Mouse (Mus musculus): Measurements from ENCODE around the gene Kcnk10.
"Not testable (repeated sequence)": the region's sequence is repeated elsewhere in the genome, so short reads cannot be mapped to it uniquely, and the experiment has no call there.

Gene Kcnk10

GRCm38 (mm10) chr12:98577861-98578360 is at the start of gene Kcnk10:
Gene Kcnk10, minus strand, starts transcription at chr12:98578310.
- in situ Hi-C loops (cut with MseI, MboI), result no loop called here

- in situ Hi-C loops (cut with MseI, MboI), result no loop called here
Measured at GRCm38 (mm10) chr12:98627392-98628259, 49.5 kb upstream of the Kcnk10 start, which contains the start of gene Spata7. Gene Spata7, plus strand, starts transcription at chr12:98628157.

DNA sequence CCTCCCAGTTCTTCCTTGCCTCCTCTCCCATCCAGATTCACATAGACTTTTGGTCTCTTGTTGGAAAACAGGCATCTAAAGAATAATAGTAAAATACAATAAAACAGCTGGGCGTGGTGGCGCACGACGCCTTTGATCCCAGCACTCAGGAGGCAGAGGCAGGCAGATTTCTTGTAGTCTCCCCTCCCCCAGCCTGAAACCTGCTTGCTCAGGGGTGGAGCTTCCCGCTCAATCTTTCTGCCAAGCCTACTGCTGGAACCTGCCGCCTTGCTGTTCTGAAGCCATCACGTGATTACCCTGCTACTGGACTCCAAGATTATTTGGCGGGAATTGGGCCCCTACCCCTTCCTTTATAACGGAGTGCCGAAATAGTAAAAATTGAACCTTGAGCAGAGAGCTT is 45.2 kb upstream of the Kcnk10 start:
- in situ Hi-C loops (cut with MseI, MboI), result not testable (repeated sequence)

DNA sequence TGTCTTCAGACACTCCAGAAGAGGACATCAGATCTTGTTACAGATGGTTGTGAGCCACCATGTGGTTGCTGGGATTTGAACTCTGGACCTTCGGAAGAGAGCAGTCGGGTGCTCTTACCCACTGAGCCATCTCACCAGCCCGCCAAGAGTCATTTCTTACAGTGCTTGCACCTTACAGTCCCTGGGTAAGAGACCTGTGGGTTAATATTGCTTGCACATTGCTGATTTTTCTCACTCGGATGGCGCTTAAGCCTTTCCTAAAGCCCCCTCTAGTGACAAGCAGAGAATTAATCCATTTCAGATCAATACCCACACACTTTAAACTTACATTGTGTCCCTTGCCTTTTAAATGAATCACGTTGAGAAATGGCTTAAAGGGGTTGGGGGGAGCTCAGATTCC is 42.8 kb upstream of the Kcnk10 start:
- in situ Hi-C loops (cut with MseI, MboI), result not testable (repeated sequence)

GRCm38 (mm10) chr12:98619496-98619895 is 41.4 kb upstream of the Kcnk10 start:
- in situ Hi-C loops (cut with MseI, MboI), result no loop called here

DNA sequence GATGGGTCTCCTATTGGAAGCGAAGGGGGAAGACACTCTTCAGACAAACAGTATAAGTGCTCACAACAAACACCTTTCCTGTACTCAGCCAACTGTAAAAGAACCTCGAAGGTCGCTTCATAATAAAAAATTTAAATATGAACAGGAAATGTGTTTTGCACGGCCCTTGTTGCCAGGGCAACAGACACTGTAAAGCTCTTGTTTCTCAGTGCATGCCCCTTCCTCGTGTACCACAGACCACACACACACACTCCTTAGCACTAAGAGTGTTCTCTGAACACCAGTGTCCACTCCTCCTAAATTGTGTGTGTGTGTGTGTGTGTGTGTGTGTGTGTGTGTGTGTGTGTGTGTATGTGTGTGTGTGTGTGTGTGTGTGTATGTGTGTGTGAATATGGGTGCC is 37.6 kb upstream of the Kcnk10 start:
- in situ Hi-C loops (cut with MseI, MboI), result no loop called here

- in situ Hi-C loops (cut with MseI, MboI), result no loop called here
Measured at GRCm38 (mm10) chr12:98614910-98615508, 36.9 kb upstream of the Kcnk10 start.

- in situ Hi-C loops (cut with MseI, MboI), result no loop called here
Measured at GRCm38 (mm10) chr12:98610341-98610740, 32.2 kb upstream of the Kcnk10 start.

DNA sequence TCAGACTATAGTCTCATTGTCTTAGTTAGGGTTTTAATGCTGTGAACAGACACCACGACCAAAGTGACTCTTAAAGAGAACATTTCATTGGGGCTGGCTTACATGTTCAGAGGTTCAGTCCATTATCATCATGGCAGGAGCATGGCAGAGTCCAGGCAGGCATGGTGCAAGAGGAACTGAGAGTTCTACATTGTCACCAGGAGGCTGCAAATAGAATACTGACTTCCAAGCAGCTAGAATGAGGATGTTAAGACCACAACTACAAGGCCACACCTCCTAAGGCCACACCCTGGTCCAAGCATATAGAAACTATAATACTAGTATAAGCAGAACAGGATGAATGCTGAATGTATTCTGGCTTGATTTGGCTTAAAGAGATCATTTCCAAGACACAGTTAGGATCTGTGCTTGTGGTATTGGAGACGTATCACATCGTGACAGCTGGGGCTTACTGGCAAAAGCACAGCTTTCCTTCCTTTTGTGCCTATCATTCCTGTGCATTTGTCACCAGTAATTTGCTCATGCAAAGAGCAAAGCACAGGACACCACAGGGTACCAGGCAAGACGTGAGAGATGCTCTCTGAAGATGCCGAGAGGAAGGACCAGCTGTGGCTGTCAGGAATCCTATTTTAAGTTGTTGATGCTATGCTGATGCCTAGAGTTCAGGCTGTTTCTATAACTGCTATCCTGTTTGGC is 28.6 kb upstream of the Kcnk10 start:
- in situ Hi-C loops (cut with MseI, MboI), result no loop called here

- in situ Hi-C loops (cut with MseI, MboI), result no loop called here
Measured at GRCm38 (mm10) chr12:98605264-98605663, 27.2 kb upstream of the Kcnk10 start.

DNA sequence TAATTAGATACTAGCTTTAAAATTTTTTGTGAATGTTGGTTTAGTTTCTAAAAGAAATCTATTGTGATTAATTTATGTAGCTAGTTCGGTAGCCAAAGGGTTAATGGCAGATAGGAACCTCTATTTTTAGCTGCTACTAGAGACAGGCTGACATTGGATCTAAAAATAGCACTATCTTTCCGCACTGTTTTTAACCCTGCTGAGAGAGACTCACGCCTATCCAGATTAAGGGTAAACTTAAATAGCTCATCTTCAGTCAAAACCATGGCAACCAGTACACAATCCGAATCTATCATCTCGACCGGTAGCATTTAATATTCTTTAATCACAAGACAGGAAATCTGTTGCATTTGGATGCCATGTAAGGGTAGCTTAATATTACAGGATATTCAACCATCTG is 24.0 kb upstream of the Kcnk10 start:
- in situ Hi-C loops (cut with MseI, MboI), result no loop called here

DNA sequence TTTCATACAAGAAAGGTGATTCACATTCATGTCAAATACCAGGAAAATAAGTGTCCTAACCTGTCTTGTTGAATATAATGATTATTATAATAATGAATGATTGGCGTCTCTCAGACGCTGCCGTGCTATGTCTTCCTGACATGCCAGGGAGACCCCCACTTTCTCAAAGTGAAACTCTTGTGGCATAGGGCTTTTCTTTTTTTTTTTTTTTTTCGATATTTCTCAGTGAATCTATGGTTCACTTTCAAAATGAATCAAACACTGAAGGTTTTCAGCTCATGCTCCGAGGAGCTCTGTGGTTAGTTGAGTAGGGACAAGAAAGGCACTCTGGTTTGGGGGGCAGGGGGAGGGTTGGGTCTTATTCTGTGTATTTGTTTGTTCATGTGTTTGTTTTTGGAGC is 22.8 kb upstream of the Kcnk10 start:
- in situ Hi-C loops (cut with MseI, MboI), result no loop called here

- in situ Hi-C loops (cut with MseI, MboI), result loop anchor here in 1 of 2 experiments (10.0 kb wide), 1 partner anchor 136 kb away; no protein-coding TSS in a partner anchor
Measured at GRCm38 (mm10) chr12:98591016-98591415, 12.9 kb upstream of the Kcnk10 start.

DNA sequence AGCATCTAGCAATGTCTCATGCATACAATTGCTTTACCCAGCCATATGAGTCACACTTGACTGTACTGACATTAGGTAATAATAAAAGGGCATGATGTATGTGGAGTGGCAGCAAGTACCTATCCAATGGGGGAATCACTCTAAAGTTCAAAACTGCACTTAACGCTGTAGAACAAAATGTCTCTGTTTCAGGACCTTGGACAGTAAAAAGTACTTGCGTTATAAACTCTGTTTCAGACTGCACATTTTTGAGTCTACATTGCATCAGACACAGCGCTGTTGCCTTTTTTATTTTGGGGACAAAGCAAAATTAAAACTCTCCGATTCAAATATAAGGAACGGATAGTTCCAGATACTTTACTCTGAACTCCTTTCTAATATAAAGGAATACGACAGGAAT is 10.5 kb upstream of the Kcnk10 start:
- in situ Hi-C loops (cut with MseI, MboI), result loop anchor here in 1 of 2 experiments (5.0 kb wide), 1 partner anchor 131 kb away; no protein-coding TSS in a partner anchor

- in situ Hi-C loops (cut with MseI, MboI), result loop anchor here in 1 of 2 experiments (5.0 kb wide), 1 partner anchor 128 kb away; no protein-coding TSS in a partner anchor
Measured at GRCm38 (mm10) chr12:98585302-98585701, 7.2 kb upstream of the Kcnk10 start.

DNA sequence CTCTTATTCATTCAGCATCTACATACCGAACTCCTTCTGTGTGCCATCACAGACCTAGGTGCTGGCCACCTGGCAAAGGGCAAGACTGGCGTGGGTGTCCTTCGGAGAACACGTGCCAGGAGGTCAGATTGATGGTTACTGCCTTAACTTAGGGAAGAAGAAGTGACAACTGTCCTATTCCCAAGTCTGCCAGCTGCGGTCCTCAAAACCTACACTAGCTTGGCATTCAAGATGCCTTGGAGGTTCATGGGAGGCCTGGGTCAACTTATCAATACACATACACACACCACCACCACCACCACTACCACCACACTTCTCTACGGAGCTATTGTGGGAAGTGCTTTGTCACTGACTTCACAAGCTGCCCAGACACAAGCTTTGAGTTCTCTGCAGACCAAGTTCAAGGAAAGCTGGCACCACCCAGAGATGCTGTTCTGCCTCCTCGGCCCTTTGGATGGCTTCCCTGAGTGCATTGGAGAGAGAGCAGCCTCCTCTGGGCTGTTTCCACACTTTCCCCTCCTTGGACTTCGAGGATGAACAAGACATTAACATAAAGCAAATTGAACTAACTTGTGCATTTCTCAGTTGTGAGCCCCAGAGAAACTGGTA is 2.1 kb downstream of the Kcnk10 start:
- in situ Hi-C loops (cut with MseI, MboI), result no loop called here

DNA sequence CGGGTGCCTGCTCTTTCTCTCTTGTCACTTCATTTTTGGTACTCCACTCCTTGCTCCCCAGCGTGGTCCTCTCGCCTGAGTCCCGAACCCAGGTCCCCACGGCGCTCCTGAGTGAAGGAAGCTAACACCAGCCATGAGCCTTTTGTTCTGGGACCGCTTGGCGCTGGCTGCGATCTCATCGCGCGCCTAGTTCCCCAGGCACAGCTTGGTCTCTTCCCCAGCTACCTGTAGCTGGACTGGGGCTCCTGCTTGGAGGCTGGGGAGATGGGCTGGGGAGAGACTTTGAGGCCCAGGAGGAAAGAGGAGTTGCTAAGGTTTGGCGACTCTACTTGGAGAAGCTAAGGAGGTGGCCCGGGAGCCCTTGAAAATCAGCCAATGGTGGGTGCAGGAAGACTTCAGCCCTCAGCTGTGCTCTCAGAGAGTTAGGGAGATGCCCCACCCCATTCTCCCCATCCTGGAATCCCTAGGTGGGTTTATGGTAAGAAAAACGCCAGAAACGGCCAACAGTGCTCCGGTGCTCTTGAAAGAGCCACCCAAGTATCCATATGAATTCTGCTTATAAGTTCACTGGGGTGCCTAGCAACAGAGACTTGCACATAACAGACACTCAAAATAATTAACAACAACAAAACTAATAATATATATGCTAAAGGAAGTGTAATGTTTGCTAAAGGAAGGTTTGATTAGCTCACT is 2.8 kb downstream of the Kcnk10 start:
- in situ Hi-C loops (cut with MseI, MboI), result no loop called here

DNA sequence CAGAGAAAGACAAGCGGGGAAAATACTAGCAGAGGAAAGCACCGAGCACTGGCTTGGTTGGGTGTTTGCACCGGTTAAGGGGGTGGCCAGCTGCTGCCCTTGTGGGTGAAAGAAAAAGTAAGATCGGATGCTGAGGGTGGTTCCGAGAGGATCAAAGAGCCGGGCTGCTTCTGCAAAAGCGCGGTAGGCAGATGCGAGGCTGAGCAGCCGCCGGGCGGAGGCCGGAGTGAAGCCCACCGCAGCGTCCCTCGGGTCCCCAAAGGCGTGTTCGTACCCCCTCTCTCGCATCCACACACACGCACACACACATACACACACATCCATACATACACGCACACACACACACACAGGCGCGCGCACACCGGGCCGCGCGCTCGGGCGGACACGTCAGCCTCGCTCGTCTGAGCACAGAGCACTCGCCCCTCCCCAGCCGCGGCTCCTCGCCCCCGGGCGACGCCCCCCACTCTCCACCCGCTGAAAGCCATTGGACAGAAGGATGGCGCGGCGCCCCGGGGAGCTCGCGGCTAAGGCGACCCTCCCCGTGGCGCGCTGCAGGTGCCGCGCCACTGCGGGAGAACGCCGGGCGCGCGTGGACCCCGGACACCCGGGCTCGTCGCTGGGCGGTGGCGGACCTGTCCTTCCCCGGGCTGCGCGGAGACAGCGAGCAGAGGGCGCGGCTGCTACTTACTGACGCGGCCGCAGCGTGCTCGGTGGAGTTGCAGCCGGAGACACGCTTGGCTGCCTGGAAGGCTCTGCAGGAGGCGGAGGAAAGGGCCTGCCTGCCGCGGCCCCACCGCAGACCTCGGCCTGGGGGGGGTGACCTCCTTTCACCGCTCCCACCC is 3.5 kb downstream of the Kcnk10 start:
- in situ Hi-C loops (cut with MseI, MboI), result no loop called here

- in situ Hi-C loops (cut with MseI, MboI), result no loop called here
Measured at GRCm38 (mm10) chr12:98573317-98574270, 4.5 kb downstream of the Kcnk10 start.
